Mouse (Mus musculus) liver, embryonic 16.5 days (tissue): ENCODE measurements around the gene Ctbp2. TPM values are rescaled to one million over a fixed set of nuclear protein-coding genes. Genes with fewer than 3 reads are reported as not detected.

Source experiments
- ATAC-seq: fragments of 200-750 bp; cut with Nextera tagmentation; 2 replicates; pipeline ENCODE4 v1.8.0; 2017; ENCODE audit warnings: low read depth, mild to moderate bottlenecking, moderate number of reproducible peaks, moderate library complexity
- H3K27ac ChIP-seq: fragments of 300-500 bp; sonication (generic); 2 replicates; pipeline ENCODE4 v1.5.1; 2014; ENCODE audit warnings: mild to moderate bottlenecking, low read length
- H3K27me3 ChIP-seq: fragments of 300-500 bp; sonication (generic); 2 replicates; pipeline ENCODE4 v1.6.1; 2014; ENCODE audit warnings: low read depth, low read length, mixed read lengths; ENCODE audit not compliant: control insufficient read depth, insufficient read depth
- H3K36me3 ChIP-seq: fragments of 300-500 bp; sonication (generic); 2 replicates; pipeline ENCODE4 v1.6.1; 2014; ENCODE audit warnings: mild to moderate bottlenecking; ENCODE audit not compliant: control insufficient read depth, insufficient read depth
- H3K4me1 ChIP-seq: fragments of 300-500 bp; sonication (generic); 2 replicates; pipeline ENCODE4 v1.6.1; 2014; ENCODE audit warnings: low read depth, low read length, mixed read lengths; ENCODE audit not compliant: control insufficient read depth
- H3K4me2 ChIP-seq: fragments of 300-500 bp; sonication (generic); 2 replicates; pipeline ENCODE4 v1.6.1; 2014; ENCODE audit warnings: low read depth, low read length, mixed read lengths
- H3K4me3 ChIP-seq: fragments of 300-500 bp; sonication (generic); 2 replicates; pipeline ENCODE4 v1.5.1; 2014; ENCODE audit warnings: low read depth, mild to moderate bottlenecking, low read length
- H3K9ac ChIP-seq: fragments of 300-500 bp; sonication (generic); 2 replicates; pipeline ENCODE4 v1.6.1; 2014; ENCODE audit warnings: low read depth, low read length
- H3K9me3 ChIP-seq: fragments of 300-500 bp; sonication (generic); replicated peaks from 2 replicates; pipeline ENCODE4 v1.6.1; 2016; ENCODE audit warnings: low read length; ENCODE audit not compliant: control insufficient read depth
- WGBS: fragments of 180-500 bp; shearing (Covaris S2); extraction: QIAGEN DNeasy Blood & Tissue Kit; methylation state at CpG from one replicate; pipeline ENCODE4 v1.1.7; 2014; ENCODE audit not compliant: insufficient replicate concordance; 5-methylcytosine and 5-hydroxymethylcytosine counted together
- polyA plus RNA-seq: library from polyadenylated mRNA; unstranded; fragments of >200 nt; fragmentation: Nextera tagmentation; extraction: Ambion mirVana; gene quantifications from 2 replicates; pipeline ENCODE4 v1.2.1, GENCODE M21; 2015

Gene Ctbp2
- polyA plus RNA-seq = 6.6 and 6.8 TPM in 2 replicates

GRCm38 (mm10) chr7:133123999-133124700, at the start of gene Ctbp2:
TSS of gene Ctbp2 (minus strand) at chr7:133124354.
- Histone ChIP-seq H3K4me3 (peak within 1 kb of the TSS; percentile 69), H3K36me3 (no peaks in the 10 kb centered on the region), H3K9me3 (no peaks in the 10 kb centered on the region), H3K9ac (peak within 1 kb of the TSS; percentile 50), H3K27me3 (peaks cover 49% of the 10 kb centered on the region), H3K4me1 (peaks cover 8% of the 10 kb centered on the region), H3K4me2 (peak within 1 kb of the TSS; percentile 88), H3K27ac (peak within 1 kb of the TSS; percentile 81)
- peak; percentile 84 for ATAC-seq
- WGBS = under 1% methylated on average over 59 of the region's 59 CpGs

DNA sequence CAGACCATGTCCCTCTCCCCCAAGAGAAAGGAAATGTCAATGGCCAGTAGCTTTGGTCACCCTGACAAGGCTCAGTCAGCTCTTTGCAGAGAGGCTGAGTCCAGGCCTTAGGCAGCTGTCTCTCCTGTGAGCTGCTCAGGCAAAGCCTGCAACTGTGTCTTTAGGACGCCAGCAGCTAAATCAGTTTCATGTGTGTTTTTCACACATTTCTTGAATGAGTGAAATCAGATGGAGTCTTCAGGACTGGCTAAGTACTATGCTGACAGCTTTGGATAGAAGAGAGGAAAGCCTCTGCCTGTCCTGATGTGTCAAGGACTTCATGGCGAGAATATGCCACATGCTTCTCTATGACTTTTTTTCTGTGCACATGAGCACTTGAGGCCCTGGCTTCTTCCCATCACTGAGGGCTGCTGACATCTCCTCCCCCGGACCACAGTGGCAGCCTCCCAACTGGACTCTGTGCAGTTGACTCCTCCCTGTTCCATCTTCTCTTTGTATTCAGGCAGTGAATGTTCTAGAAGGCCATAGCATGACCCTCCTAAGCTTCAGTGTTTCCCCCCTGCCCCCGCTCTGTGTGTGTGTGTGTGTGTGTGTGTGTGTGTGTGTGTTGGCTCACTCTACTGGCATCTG, 47.4 kb upstream of the Ctbp2 start:
- H3K36me3 ChIP-seq = no peaks in the 10 kb centered on the region
- WGBS = 54% methylated on average over 4 of the region's 4 CpGs
- H3K9me3 ChIP-seq = no peaks in the 10 kb centered on the region
- no peaks in the 10 kb centered on the region for H3K4me1 ChIP-seq
- H3K27me3 ChIP-seq = no peaks in the 10 kb centered on the region
- no peak overlapping the region for H3K27ac ChIP-seq
- no peak for ATAC-seq
- no peak overlapping the region for H3K4me3 ChIP-seq
- no peak overlapping the region for H3K4me2 ChIP-seq
- H3K9ac ChIP-seq = no peak overlapping the region

DNA sequence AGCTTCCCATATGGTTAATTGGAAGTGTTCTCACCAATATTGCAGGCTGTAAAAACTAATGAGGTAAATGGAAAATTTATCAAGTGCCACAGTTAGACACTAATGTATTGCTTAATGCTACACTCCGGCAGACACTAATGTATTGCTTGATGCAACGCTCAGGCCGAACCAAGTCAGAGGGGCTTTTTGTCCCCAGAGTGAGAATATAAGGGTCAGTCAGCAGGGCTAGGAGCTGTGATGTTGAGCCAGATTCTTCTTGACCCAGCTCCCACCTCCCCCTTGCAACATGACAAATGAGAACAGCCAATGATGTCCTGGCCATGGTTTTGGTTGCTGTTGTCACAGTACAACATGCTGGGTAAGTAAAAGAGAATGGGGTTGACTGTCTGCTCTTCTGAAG, 44.8 kb upstream of the Ctbp2 start:
- ATAC-seq = no peak
- H3K36me3 ChIP-seq = no peaks in the 10 kb centered on the region

GRCm38 (mm10) chr7:133167903-133168302, 43.7 kb upstream of the Ctbp2 start:
- Histone ChIP-seq H3K4me2 (no peak overlapping the region), H3K27ac (no peak overlapping the region), H3K27me3 (no peaks in the 10 kb centered on the region), H3K4me1 (no peaks in the 10 kb centered on the region), H3K36me3 (no peaks in the 10 kb centered on the region), H3K9ac (no peak overlapping the region), H3K9me3 (no peaks in the 10 kb centered on the region), H3K4me3 (no peak overlapping the region)
- 70% methylated on average over 2 of the region's 2 CpGs for WGBS
- ATAC-seq = no peak

More for the DNA sequence above, 44.8 kb upstream of the Ctbp2 start:
- Histone ChIP-seq H3K27ac (no peak overlapping the region), H3K4me3 (no peak overlapping the region), H3K4me2 (no peak overlapping the region), H3K27me3 (no peaks in the 10 kb centered on the region), H3K9me3 (no peaks in the 10 kb centered on the region), H3K4me1 (no peaks in the 10 kb centered on the region), H3K9ac (no peak overlapping the region)
- 77% methylated on average over 3 of the region's 3 CpGs for WGBS

DNA sequence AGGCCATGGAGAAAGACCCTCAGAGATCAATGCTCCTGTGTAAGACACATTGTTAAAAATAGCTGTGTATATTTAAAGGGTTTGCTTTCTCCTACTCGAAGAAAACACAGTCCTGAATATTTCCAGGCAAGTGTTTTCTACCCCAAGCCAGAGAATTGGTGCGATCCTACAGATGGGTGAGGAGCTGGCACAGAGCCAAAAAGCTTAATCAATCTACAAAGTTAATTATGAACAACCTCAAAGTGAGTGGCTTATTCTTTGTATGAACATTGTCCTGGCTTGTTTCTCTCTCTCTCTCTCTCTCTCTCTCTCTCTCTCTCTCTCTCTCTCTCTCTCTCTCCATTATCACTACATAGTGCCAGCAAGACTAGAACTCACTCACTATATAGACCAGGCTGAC, 40.6 kb upstream of the Ctbp2 start:
- no peak for ATAC-seq
- H3K36me3 ChIP-seq = no peaks in the 10 kb centered on the region
- 31% methylated on average over 2 of the region's 2 CpGs for WGBS
- no peaks in the 10 kb centered on the region for H3K4me1 ChIP-seq
- H3K27me3 ChIP-seq = no peaks in the 10 kb centered on the region
- H3K9ac ChIP-seq = no peak overlapping the region
- H3K4me2 ChIP-seq = no peak overlapping the region
- no peak overlapping the region for H3K4me3 ChIP-seq
- no peaks in the 10 kb centered on the region for H3K9me3 ChIP-seq
- no peak overlapping the region for H3K27ac ChIP-seq

DNA sequence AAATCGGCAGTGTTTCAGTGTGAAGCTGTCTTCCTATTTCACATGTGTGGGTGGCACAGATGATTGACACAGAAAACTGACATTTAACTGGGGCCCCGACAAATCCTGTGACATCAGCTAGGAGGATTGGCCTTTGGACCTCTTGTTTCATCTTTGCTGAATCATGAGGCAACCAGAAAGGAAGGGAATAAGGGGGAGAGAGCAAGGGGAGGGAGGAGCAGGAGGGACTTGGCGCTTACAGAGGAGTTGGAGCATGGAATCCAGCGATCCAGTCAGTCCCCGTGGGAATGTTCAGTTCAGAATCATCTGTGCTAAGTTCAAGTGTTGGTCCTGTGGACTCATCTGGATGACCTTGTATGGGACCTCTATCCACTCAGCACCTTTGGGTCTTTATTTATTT, 38.9 kb upstream of the Ctbp2 start:
- 46% methylated on average over 5 of the region's 5 CpGs for WGBS
- no peaks in the 10 kb centered on the region for H3K36me3 ChIP-seq
- no peaks in the 10 kb centered on the region for H3K9me3 ChIP-seq
- H3K4me1 ChIP-seq = no peaks in the 10 kb centered on the region
- no peak overlapping the region for H3K9ac ChIP-seq
- H3K4me3 ChIP-seq = no peak overlapping the region
- ATAC-seq = no peak
- H3K27me3 ChIP-seq = no peaks in the 10 kb centered on the region
- no peak overlapping the region for H3K4me2 ChIP-seq
- H3K27ac ChIP-seq = no peak overlapping the region

GRCm38 (mm10) chr7:133162131-133162530, 38.0 kb upstream of the Ctbp2 start:
- no peaks in the 10 kb centered on the region for H3K9me3 ChIP-seq
- no peak overlapping the region for H3K9ac ChIP-seq
- H3K36me3 ChIP-seq = no peaks in the 10 kb centered on the region
- H3K4me3 ChIP-seq = no peak overlapping the region
- H3K27me3 ChIP-seq = no peaks in the 10 kb centered on the region
- H3K4me2 ChIP-seq = no peak overlapping the region
- no peak for ATAC-seq
- no peak overlapping the region for H3K27ac ChIP-seq
- H3K4me1 ChIP-seq = no peaks in the 10 kb centered on the region
- 18% methylated on average over 2 of the region's 2 CpGs for WGBS

GRCm38 (mm10) chr7:133161362-133162080, 37.4 kb upstream of the Ctbp2 start:
- H3K4me1 ChIP-seq = no peaks in the 10 kb centered on the region
- H3K36me3 ChIP-seq = no peaks in the 10 kb centered on the region
- no peak overlapping the region for H3K4me3 ChIP-seq
- no peaks in the 10 kb centered on the region for H3K27me3 ChIP-seq
- no peak overlapping the region for H3K4me2 ChIP-seq
- ATAC-seq = no peak
- no peak overlapping the region for H3K27ac ChIP-seq
- no peaks in the 10 kb centered on the region for H3K9me3 ChIP-seq
- WGBS = 61% methylated on average over 7 of the region's 7 CpGs
- no peak overlapping the region for H3K9ac ChIP-seq

GRCm38 (mm10) chr7:133159519-133159918, 35.4 kb upstream of the Ctbp2 start:
- Histone ChIP-seq H3K9me3 (no peaks in the 10 kb centered on the region), H3K27ac (no peak overlapping the region), H3K4me2 (no peak overlapping the region), H3K4me1 (no peaks in the 10 kb centered on the region), H3K36me3 (no peaks in the 10 kb centered on the region), H3K27me3 (no peaks in the 10 kb centered on the region), H3K4me3 (no peak overlapping the region), H3K9ac (no peak overlapping the region)
- ATAC-seq = no peak
- WGBS = 64% methylated on average over 3 of the region's 3 CpGs
